Mouse (Mus musculus): ENCODE data around the gene Myh11.

- TF ChIP-seq CTCF (IDR thresholded peaks at IDR 0.05; ENCODE audit: borderline replicate concordance, insufficient read depth, low read length) (no peak), POLR2A (IDR thresholded peaks at IDR 0.05; ENCODE audit: low read depth, low read length) (no peak)
Observed at GRCm38 (mm10) chr16:14166490-14166889, 124.7 kb downstream of the Myh11 start.

All from embryonic fibroblast, embryonic 13.5 days (primary cell).